Mouse (Mus musculus): ENCODE measurements at regions not wholly inside any gene's neighbourhood (a gene's known extent, or its start where the extent isn't known, plus 50 kb on each side); places are given as distances from the start of the nearest gene placed in this dataset.

- no peak for DNase-seq (ENCODE audit: low read depth, low spot score)
Observed at GRCm38 (mm10) chr9:120676771-120677170, 105.5 kb downstream of the Rpl14 start.

GRCm38 (mm10) chr9:120677216-120677615, 106.0 kb downstream of the Rpl14 start:
- DNase-seq (ENCODE audit: low read depth, low spot score): no peak

DNA sequence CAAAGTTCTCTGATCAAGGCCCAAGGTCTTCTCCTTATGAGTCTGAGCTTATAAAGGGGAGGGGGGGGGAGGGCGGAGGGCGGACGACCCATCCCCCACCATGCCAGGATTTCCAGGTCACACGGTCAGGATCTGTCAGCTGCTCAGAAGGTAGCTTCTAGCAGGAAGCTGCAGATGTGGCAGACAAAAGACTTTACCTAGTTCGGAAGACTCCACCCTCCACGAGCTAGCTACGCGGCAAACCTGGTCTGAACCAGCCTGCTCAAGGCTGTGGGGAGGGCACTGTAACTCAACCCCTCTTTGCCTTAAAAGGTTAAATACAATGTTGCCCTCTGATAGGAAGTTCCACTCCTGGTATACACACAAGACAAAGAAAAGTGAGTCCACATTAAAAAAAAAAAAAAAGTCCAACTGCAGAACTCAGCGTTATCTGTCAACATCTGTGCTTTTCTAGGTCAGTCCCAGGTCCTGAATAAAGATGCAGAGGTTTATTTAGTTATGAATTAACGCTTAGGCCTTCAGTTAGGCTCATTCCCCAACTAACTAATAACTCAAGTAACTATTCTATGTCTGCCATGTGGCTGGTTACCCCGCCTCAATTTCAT, 108.7 kb downstream of the Rpl14 start:
- DNase-seq (ENCODE audit: low read depth, low spot score): no peak

DNA sequence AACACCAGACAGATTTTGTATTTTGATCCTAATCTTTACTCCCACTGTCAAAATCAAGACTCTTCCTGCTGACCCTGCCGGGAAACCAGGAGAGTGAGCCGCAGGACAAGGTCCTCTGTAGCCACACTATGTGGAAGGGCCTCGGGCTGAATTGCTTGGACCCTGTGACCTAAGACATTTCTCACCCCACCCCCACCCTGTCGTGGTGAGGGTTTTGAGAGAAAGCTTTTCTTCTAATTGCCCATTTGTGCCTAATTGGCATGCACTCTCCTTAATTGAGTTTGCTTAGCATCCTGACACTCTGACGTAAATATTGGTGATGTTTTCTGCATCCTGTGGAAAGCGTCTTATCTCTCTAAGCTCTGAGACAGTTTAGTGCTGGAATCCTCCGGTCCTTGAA, 110.2 kb downstream of the Rpl14 start:
- no peak for DNase-seq (ENCODE audit: low read depth, low spot score)

- no peak for DNase-seq (ENCODE audit: low read depth, low spot score)
Observed at GRCm38 (mm10) chr9:120685961-120686360, 114.7 kb downstream of the Rpl14 start.

DNA sequence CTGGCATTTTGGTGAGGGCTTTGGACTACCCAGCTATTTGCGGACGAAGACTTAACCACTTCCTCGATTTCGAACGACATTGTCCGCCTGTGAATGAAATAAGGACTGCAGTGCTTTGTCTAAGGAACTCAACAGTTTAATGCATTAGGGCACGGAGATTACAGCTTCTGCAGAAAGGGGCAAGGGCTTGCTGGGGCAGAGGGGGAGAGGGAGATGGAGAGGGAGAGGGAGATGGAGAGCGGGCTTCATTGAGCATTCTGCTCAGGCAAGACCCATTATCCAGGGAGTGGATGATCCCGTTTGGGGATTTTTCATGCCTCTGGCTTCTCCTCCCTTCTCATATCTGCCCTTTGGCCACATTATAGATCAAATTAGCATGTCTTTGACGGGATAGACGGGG, 117.8 kb downstream of the Rpl14 start:
- no peak for DNase-seq (ENCODE audit: low read depth, low spot score)

GRCm38 (mm10) chr9:120690510-120690909, 119.3 kb downstream of the Rpl14 start:
- no peak for DNase-seq (ENCODE audit: low read depth, low spot score)

GRCm38 (mm10) chr9:120690961-120691941, 120.0 kb downstream of the Rpl14 start:
- DNase-seq (ENCODE audit: low read depth, low spot score): no peak

- DNase-seq (ENCODE audit: low read depth, low spot score): no peak
Observed at GRCm38 (mm10) chr9:120691971-120692401, 120.7 kb downstream of the Rpl14 start.

DNA sequence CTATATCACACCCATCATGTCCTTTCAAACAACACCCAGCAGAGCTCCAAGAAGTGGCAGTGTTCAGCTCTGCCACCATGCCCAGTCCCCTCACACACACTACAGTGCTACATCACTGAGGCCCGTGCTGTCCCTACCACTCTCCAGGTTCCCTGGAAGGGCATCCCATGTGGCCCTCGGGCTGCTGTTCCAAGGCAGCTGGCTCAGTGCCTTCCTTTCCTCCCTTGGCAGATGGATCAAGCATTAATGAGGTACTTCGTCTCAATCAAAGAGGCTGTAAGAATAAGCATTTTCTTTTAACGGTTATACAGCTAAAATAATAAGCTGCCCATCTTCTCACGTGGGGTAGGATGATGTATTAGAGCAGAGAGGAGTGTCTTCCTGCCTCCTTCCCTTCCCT, 123.2 kb downstream of the Rpl14 start:
- DNase-seq (ENCODE audit: low read depth, low spot score): no peak

DNA sequence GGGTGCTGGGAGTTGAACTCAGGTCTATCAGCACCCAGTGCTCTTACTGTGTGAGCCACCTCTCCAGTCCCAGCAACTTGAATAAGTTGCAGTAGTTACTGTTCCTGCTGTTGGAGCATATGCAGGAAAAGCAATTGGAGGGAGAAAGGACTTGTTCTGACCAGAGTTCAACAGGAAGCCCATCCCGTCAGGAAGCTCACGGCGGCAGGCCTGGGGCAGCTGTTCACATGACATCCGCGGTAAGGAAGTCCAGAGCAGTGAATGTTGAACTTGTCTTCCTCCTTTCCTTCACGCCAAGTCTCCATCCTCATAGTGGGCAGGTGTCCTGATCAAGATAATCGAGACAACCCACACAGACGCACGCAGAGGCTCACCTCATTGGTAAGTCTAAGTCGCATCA, 124.7 kb downstream of the Rpl14 start:
- DNase-seq (ENCODE audit: low read depth, low spot score): no peak

- DNase-seq (ENCODE audit: low read depth, low spot score): no peak
Observed at GRCm38 (mm10) chr9:120697749-120698148, 126.5 kb downstream of the Rpl14 start.

DNA sequence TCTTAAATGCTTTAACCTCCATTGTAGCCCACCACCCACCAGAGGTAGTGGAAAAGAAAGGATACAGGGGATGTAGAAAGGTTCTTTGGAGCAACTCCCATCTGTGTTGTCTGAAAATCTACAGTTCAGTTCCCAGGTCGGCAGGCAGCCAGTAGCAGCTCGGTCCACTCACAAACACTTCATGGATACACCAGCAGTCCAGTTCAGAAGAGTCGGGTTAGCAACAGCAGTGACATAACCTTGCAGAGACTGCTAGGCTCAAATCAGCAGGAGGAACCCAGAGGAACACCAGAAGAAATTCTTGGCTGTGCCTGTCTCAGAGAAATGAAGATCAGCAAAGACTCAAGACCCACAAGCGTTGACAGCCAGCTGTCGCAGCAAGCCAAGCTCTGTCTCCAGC, 128.5 kb downstream of the Rpl14 start:
- DNase-seq (ENCODE audit: low read depth, low spot score): no peak

DNA sequence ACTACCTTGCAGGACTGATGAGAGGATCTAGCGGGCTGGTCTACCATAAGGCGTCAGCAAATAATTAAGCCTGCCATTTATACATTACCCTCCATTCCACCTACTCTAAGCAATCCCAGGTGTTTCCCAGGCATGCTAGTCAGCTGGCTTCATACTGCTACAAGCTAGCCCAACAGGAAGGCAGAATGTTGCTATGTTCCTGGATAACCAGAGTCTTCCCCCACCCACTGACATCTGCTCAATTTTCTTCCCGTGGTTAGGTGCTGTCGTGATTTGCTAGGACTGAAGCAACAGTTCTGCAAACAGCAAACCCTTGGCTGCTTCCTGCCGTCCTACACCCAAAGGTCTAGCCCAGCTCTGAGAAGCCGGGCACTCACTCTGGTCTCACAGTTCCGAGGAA, 131.6 kb downstream of the Rpl14 start:
- DNase-seq (ENCODE audit: low read depth, low spot score): no peak

GRCm38 (mm10) chr9:120703291-120703930, 132.2 kb downstream of the Rpl14 start:
- peak; percentile 4 for DNase-seq (ENCODE audit: low read depth, low spot score)

DNA sequence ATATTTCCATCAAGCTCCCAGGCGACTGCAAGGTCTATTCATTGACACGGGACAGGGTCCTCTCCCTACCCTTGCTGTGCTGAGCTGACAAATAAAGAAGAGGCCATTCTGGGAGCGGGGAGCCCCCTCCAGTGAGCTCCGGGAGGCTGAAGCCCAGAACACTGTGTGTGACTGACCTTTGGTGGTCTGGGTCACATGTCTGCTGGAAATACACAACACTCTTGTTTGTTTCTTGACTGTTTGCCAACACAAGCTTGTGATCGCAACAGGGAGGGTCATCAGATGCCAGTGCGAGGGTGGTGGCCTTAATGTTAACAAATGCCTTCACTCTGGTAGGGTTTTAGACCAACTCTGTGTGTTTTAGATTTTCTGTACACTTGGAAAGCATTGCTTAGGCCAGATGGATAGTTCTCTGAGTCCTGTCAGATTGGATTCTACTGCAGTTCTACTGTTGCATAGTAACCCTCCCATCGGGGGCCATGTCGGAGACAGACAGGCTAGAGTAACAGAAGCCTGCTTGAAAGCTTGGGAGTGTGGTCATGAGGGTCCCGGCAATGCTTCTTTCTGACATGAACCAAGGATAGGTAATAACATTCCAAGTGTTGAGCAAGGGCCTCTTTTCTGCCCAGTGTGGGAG, 135.4 kb downstream of the Rpl14 start:
- DNase-seq (ENCODE audit: low read depth, low spot score): no peak

DNA sequence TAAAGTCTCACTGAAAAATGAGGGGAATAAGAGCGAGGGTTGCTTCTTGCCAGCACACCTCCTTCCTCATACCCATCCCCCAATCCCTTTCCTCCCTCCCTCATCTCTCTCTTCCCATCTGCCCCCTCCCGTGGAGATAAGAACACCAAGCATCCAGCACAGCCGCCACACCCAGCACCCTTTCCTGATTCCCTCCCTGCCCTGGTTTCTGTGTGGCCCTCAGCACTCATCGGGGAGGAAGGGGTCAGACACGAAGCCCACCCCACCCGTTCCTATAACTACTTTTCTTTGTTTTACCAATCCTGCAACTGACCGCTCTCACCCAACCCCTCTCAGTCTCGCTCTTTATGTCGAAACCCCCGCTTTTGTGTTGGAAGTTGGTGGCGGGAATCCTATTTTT, 137.3 kb downstream of the Rpl14 start:
- no peak for DNase-seq (ENCODE audit: low read depth, low spot score)

GRCm38 (mm10) chr9:120709146-120709655, 138.0 kb downstream of the Rpl14 start:
- DNase-seq (ENCODE audit: low read depth, low spot score): no peak

DNA sequence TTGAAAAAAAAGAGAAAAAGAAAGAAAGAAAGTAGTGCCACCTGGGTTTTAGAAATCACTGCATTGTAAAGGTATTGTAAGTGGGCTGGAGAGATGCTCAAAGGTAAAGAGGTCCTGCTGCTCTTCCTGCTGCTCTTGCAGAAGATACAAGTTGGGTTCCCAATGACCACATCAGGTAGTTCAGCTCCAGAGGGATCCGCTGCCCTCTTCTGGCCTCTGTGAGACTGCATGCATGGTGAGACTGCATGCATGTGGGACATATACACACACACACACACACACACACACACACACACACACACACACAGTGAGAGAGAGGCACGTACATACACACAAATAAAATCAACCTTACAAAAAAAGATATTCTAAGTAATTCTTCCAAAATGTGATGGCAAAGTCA, 141.7 kb downstream of the Rpl14 start:
- DNase-seq (ENCODE audit: low read depth, low spot score): peak; percentile 17

- DNase-seq (ENCODE audit: low read depth, low spot score): no peak
Observed at GRCm38 (mm10) chr9:120715665-120716121, 144.4 kb downstream of the Rpl14 start.

GRCm38 (mm10) chr9:120718812-120719211, 147.6 kb downstream of the Rpl14 start:
- no peak for DNase-seq (ENCODE audit: low read depth, low spot score)
